Mouse (Mus musculus): ENCODE measurements around the gene Ruvbl2. TPM values are rescaled to one million over a fixed set of nuclear protein-coding genes. Genes with fewer than 3 reads are reported as not detected.
"Not testable (repeated sequence)": the region's sequence is repeated elsewhere in the genome, so short reads cannot be mapped to it uniquely, and the experiment has no call there.

Ruvbl2 gene
- polyA plus RNA-seq, 1 experiment from 2014 or later, result 173 TPM

- no peak for ATAC-seq (ENCODE audit: low FRiP score, low TSS enrichment)
- H3K9ac ChIP-seq (replicated peaks; ENCODE audit: low read length), result peak overlapping the region; percentile 49
These were observed 31.4 kb downstream of the Ruvbl2 start for GRCm38 (mm10) chr7:45406157-45407156.

GRCm38 (mm10) chr7:45405091-45406075, 32.5 kb downstream of the Ruvbl2 start, which contains the start of gene Kcna7:
Gene Kcna7 (plus strand): TSS chr7:45405653.
- Histone ChIP-seq H3K27ac (ENCODE audit: low read length) (no peak within 1 kb of the TSS), H3K4me1 (ENCODE audit: insufficient read depth, low read length) (peaks cover 13% of the 10 kb centered on the region), H3K27me3 (ENCODE audit: insufficient read depth, low read length) (peaks cover 52% of the 10 kb centered on the region), H3K9me3 (ENCODE audit: low read length) (no peaks in the 10 kb centered on the region), H3K4me2 (replicated peaks; ENCODE audit: low read depth, low read length) (peak within 1 kb of the TSS; percentile 68), H3K4me3 (ENCODE audit: low read length) (peak within 1 kb of the TSS; percentile 47), H3K36me3 (ENCODE audit: insufficient read depth, low read length) (no peaks in the 10 kb centered on the region), H3K9ac (replicated peaks; ENCODE audit: low read length) (peak within 1 kb of the TSS; percentile 49)
- WGBS, result 13% methylated on average over 28 of the region's 28 CpGs
- ATAC-seq (ENCODE audit: low FRiP score, low TSS enrichment), result peak; percentile 24; the same call in 1 of the 2 replicates

More at GRCm38 (mm10) chr7:45406157-45407156, 31.4 kb downstream of the Ruvbl2 start:
- Histone ChIP-seq H3K9me3 (ENCODE audit: low read length) (no peaks in the 10 kb centered on the region), H3K4me2 (replicated peaks; ENCODE audit: low read depth, low read length) (peak overlapping the region; percentile 68), H3K27me3 (ENCODE audit: insufficient read depth, low read length) (peaks cover 63% of the 10 kb centered on the region), H3K36me3 (ENCODE audit: insufficient read depth, low read length) (no peaks in the 10 kb centered on the region), H3K27ac (ENCODE audit: low read length) (no peak overlapping the region), H3K4me1 (ENCODE audit: insufficient read depth, low read length) (peaks cover 13% of the 10 kb centered on the region), H3K4me3 (ENCODE audit: low read length) (peak overlapping the region; percentile 47)
- under 1% methylated on average over 110 of the region's 114 CpGs for WGBS

GRCm38 (mm10) chr7:45403532-45404261, 34.2 kb downstream of the Ruvbl2 start:
- no peak overlapping the region for H3K9ac ChIP-seq (replicated peaks; ENCODE audit: low read length)
- no peaks in the 10 kb centered on the region for H3K36me3 ChIP-seq (ENCODE audit: insufficient read depth, low read length)
- WGBS, result 37% methylated on average over 6 of the region's 6 CpGs

GRCm38 (mm10) chr7:45401521-45402085, 36.3 kb downstream of the Ruvbl2 start:
- no peak overlapping the region for H3K4me2 ChIP-seq (replicated peaks; ENCODE audit: low read depth, low read length)

More at GRCm38 (mm10) chr7:45403532-45404261, 34.2 kb downstream of the Ruvbl2 start:
- no peak overlapping the region for H3K4me2 ChIP-seq (replicated peaks; ENCODE audit: low read depth, low read length)
- H3K4me3 ChIP-seq (ENCODE audit: low read length), result no peak overlapping the region
- H3K27me3 ChIP-seq (ENCODE audit: insufficient read depth, low read length), result peaks cover 36% of the 10 kb centered on the region
- peaks cover 13% of the 10 kb centered on the region for H3K4me1 ChIP-seq (ENCODE audit: insufficient read depth, low read length)
- no peaks in the 10 kb centered on the region for H3K9me3 ChIP-seq (ENCODE audit: low read length)
- ATAC-seq (ENCODE audit: low FRiP score, low TSS enrichment), result no peak
- no peak overlapping the region for H3K27ac ChIP-seq (ENCODE audit: low read length)

GRCm38 (mm10) chr7:45396787-45397186, 41.1 kb downstream of the Ruvbl2 start:
- WGBS, result 77% methylated on average over 2 of the region's 2 CpGs
- Histone ChIP-seq H3K4me1 (ENCODE audit: insufficient read depth, low read length) (peaks cover 18% of the 10 kb centered on the region), H3K4me3 (ENCODE audit: low read length) (no peak overlapping the region), H3K27ac (ENCODE audit: low read length) (no peak overlapping the region), H3K36me3 (ENCODE audit: insufficient read depth, low read length) (peaks cover 10% of the 10 kb centered on the region), H3K9ac (replicated peaks; ENCODE audit: low read length) (0 out of 2 replicates have a peak overlapping the region, but pooled peaks have one; percentile 16), H3K27me3 (ENCODE audit: insufficient read depth, low read length) (no peaks in the 10 kb centered on the region), H3K4me2 (replicated peaks; ENCODE audit: low read depth, low read length) (no peak overlapping the region), H3K9me3 (ENCODE audit: low read length) (no peaks in the 10 kb centered on the region)
- ATAC-seq (ENCODE audit: low FRiP score, low TSS enrichment), result no peak

More at GRCm38 (mm10) chr7:45401521-45402085, 36.3 kb downstream of the Ruvbl2 start:
- 72% methylated on average over 10 of the region's 10 CpGs for WGBS
- Histone ChIP-seq H3K9ac (replicated peaks; ENCODE audit: low read length) (no peak overlapping the region), H3K4me3 (ENCODE audit: low read length) (no peak overlapping the region), H3K27me3 (ENCODE audit: insufficient read depth, low read length) (peaks cover 15% of the 10 kb centered on the region), H3K36me3 (ENCODE audit: insufficient read depth, low read length) (no peaks in the 10 kb centered on the region), H3K9me3 (ENCODE audit: low read length) (no peaks in the 10 kb centered on the region), H3K27ac (ENCODE audit: low read length) (no peak overlapping the region), H3K4me1 (ENCODE audit: insufficient read depth, low read length) (peaks cover 11% of the 10 kb centered on the region)
- ATAC-seq (ENCODE audit: low FRiP score, low TSS enrichment), result no peak

- Histone ChIP-seq H3K4me2 (replicated peaks; ENCODE audit: low read depth, low read length) (peak overlapping the region; percentile 70), H3K4me3 (ENCODE audit: low read length) (peak overlapping the region; percentile 88), H3K4me1 (ENCODE audit: insufficient read depth, low read length) (peaks cover 18% of the 10 kb centered on the region), H3K27ac (ENCODE audit: low read length) (peak overlapping the region; percentile 77; the same call in 1 of the 2 replicates), H3K9ac (replicated peaks; ENCODE audit: low read length) (peak overlapping the region; percentile 65), H3K36me3 (ENCODE audit: insufficient read depth, low read length) (peaks cover 13% of the 10 kb centered on the region)
- H3K9me3 ChIP-seq (ENCODE audit: low read length); H3K27me3 ChIP-seq (ENCODE audit: insufficient read depth, low read length): not testable (repeated sequence)
- ATAC-seq (ENCODE audit: low FRiP score, low TSS enrichment), result peak; percentile 18; the same call in 1 of the 2 replicates
- 4% methylated on average over 3 of the region's 3 CpGs for WGBS
These were observed 41.5 kb downstream of the Ruvbl2 start for GRCm38 (mm10) chr7:45396337-45396775.

GRCm38 (mm10) chr7:45395578-45396336, 42.1 kb downstream of the Ruvbl2 start, which contains the start of gene Snrnp70:
Gene Snrnp70 (minus strand): TSS chr7:45395742.
- Histone ChIP-seq H3K27me3 (ENCODE audit: insufficient read depth, low read length) (no peaks in the 10 kb centered on the region), H3K36me3 (ENCODE audit: insufficient read depth, low read length) (peaks cover 17% of the 10 kb centered on the region), H3K9ac (replicated peaks; ENCODE audit: low read length) (peak within 1 kb of the TSS; percentile 97), H3K4me3 (ENCODE audit: low read length) (peak within 1 kb of the TSS; percentile 88), H3K4me2 (replicated peaks; ENCODE audit: low read depth, low read length) (peak within 1 kb of the TSS; percentile 99), H3K4me1 (ENCODE audit: insufficient read depth, low read length) (peaks cover 18% of the 10 kb centered on the region), H3K9me3 (ENCODE audit: low read length) (no peaks in the 10 kb centered on the region), H3K27ac (ENCODE audit: low read length) (peak within 1 kb of the TSS; percentile 98)
- under 1% methylated on average over 60 of the region's 60 CpGs for WGBS
- peak; percentile 98 for ATAC-seq (ENCODE audit: low FRiP score, low TSS enrichment)

GRCm38 (mm10) chr7:45395129-45395541, 42.8 kb downstream of the Ruvbl2 start:
- peak overlapping the region; percentile 88 for H3K4me3 ChIP-seq (ENCODE audit: low read length)
- peaks cover 18% of the 10 kb centered on the region for H3K4me1 ChIP-seq (ENCODE audit: insufficient read depth, low read length)
- WGBS, result 0% methylated on average over 18 of the region's 20 CpGs
- H3K9ac ChIP-seq (replicated peaks; ENCODE audit: low read length), result peak overlapping the region; percentile 97
- peak overlapping the region; percentile 99 for H3K4me2 ChIP-seq (replicated peaks; ENCODE audit: low read depth, low read length)
- ATAC-seq (ENCODE audit: low FRiP score, low TSS enrichment), result peak; percentile 81
- H3K27me3 ChIP-seq (ENCODE audit: insufficient read depth, low read length), result no peaks in the 10 kb centered on the region
- H3K36me3 ChIP-seq (ENCODE audit: insufficient read depth, low read length), result peaks cover 23% of the 10 kb centered on the region
- H3K9me3 ChIP-seq (ENCODE audit: low read length), result no peaks in the 10 kb centered on the region
- H3K27ac ChIP-seq (ENCODE audit: low read length), result peak overlapping the region; percentile 98
